Mouse (Mus musculus) lung, postnatal 4 days (tissue): ENCODE data around the gene Upb1.
A peak's percentile ranks its signal among the peaks of the same experiment; 100 is the strongest.
"Not testable (repeated sequence)": the region's sequence is repeated elsewhere in the genome, so short reads cannot be mapped to it uniquely, and the experiment has no call there.

ENCODE experiments used
- DNase-seq, 2 experiments: peaks; one replicate each; pipeline ENCODE4 v3.0.0; 2021

The Upb1 gene

DNA sequence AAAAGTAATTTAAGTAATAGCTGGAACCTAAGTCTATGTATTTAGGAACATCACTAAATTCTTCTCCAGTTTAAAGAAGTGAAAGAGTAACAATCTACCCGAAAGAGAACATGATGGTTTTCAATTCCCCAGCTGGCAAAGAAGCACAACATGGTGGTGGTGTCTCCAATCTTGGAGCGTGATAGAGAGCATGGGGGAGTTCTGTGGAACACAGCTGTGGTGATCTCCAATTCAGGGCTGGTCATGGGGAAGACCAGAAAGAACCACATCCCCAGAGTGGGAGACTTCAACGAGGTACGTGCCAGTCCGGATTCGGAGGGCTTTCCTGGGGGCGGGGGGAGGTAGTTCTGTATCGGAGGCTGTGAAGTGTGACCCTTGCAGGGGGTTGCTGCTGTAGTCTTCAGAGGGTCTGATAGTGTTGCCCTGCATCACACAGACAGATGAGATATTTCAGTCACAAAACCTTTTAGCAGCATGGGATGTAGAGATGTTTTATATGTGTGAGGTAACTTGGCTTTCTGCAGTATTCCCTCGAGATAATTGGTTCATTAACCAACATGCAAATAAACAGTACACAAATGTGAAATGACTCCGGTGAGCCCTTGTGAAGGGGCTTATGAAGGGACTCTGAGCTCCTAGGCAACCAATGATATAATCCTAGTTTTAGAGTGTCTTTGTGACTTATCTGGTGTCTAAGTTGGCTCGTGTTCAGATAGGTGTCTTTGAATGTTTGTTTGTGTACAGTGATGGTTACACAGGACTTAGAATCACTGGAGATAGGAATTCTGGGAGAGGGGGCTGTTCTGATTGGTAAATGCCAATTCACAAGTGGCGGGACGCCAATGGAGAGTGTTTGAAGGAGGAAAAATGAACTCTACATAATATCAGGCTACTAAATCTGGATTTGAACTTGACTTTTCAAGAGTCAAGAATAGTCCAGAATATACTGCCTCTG is 27.4 kb downstream of the Upb1 start:
- no peak for DNase-seq

DNA sequence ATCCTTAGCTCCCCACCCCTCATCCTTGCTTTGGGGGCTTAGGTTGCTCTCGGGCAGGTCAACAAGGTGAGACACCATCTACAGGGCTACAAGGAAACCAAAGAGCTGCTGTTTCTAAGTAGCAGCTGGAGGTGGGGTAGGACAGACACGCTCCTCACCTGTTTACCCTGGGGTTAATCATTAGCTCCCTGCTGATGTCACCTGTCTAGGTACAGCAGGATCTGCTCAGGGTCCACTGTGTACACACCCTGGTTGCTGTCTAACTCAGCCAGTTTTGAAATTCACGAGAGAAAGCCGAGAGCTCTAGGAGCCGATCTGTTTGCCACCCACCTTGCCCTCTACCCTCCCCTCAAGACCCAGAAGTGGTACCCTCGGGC is 28.1 kb downstream of the Upb1 start:
- no peak for DNase-seq

DNA sequence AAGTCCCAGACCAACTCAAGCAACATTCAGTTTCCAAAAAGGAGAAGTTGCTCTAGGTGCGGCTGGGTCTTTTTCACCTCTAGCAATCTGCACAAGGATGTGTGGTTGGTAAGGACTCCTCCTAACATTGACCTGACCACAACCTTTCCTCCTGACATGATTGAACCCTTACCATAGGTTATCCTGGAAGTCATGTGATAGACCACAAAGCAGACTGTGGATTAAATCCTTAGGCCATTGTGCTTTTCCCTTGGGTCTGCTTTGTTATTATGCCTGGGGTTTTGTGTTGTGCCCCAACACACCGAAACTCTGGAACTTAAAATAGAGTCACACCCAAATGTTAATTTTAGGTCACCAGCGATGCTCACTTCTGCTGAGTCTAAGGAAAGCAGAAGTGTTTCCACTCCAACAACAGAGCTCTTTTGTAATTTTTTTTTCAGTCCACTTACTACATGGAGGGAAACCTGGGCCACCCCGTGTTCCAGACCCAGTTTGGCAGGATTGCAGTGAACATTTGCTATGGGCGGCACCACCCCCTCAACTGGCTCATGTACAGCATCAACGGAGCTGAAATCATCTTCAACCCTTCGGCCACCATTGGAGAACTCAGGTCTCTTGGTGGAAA is 28.7 kb downstream of the Upb1 start:
- DNase-seq, result no peak

DNA sequence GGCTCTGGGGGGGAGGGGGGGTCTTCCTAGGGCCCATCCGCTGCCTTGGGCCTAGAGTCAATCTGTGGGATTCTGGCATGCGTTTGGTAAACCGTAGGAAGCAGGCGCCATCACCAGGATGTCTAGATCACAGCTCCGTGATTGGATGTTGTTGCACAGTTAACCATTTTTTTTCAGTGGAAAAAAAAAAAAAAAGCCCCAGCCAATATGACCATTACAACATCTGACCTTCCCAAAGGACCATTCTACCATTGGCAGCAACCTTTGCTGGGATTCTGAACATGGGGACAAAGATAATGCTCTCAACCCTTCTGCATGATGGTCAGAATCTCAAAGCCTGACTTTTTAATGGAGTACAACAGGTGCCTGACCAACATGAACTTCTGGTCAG is 29.2 kb downstream of the Upb1 start:
- DNase-seq, result no peak

DNA sequence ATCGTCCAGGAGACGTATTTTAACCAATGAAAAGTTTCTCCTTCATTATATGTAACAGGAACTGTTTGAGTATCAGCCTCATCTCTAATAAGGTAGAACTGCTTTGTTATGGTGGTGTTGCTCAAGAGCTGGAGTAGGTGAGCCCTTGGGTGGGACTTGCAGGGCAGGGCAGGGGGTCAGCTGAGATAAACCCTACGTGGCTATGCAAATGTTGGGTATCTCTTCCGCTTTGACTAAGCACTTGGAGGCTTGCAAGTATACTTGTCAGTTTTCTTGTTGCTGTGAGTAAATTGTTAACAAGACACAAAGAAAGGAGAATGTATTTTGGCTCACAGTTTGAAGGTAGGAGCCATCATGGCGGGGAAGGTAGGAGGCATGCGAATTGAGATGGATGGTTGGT is 29.7 kb downstream of the Upb1 start:
- DNase-seq, result no peak

DNA sequence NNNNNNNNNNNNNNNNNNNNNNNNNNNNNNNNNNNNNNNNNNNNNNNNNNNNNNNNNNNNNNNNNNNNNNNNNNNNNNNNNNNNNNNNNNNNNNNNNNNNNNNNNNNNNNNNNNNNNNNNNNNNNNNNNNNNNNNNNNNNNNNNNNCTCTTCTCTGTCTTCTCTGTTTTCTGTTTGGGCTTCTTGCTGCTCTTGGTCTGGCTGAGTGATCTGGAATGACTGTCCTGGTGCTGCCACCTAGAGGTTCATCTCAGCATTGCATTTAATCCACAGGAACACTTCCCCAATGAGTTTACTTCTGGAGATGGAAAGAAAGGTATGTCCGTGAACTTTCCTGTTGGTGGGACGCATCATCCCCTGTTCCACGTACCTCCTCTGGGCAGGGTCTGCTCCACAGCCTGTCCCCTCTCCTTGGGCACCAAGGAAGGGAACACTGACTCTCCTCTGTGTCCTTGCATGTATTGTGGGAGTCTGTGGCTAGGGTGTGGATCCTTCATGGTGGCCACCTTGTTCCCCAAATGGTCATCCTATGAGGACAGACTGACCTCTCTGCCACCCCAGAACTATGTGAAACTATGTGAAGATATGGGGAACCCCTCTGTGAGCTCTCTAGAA is 35.8 kb downstream of the Upb1 start:
- peak in 1 of 2 experiments; percentile 87 for DNase-seq

DNA sequence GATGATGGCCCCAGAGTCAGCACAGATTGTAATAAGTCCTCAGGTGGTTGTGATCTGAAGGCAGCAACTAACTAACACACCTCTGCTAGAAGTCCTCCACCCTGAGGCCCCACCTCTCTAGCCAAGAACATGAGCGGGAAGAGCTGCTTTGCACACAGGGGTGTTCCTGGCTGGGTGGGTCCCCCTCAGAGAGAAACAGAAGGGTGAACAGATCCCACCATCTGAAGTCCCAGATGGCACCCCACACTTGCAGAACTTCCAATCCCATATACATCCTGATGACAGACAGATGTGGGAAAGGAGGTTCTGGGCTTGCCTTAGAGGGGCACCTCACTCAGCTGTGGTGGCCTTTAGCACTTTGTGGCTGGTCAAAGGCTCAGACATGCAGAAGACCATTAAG is 36.4 kb downstream of the Upb1 start:
- no peak for DNase-seq

DNA sequence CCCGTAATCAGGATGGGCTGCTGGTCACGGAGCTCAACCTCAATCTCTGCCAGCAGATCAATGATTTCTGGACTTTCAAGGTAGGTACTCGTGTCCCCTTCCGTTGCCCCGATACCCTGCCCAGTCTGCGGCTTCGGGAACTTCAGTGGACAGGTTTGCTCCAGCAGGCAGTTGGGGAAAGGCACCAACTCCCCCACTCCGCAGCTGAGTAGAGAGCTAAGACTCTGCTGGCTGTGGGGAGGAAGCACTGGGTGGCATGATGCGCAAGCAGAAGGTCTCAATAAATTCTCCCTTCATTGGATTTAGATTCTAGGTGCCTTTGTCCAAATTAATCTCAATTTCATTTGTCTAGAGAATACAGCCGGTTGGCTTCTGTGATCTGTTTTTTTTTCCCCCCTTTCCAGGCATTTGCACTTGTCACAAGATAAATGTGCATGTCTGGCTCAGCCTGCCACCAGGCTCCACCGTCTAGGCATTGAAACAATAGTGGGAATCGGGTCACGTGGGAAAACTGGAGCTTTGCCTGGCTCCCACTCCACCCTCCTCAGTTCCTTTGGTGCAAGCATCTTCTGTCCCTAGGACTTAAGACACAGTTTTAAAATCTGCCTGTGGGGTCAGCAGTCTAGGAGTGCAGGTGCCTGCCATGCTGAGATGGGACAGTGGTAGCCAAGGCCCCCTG is 37.4 kb downstream of the Upb1 start:
- DNase-seq, result peak; percentile 72 to 81

DNA sequence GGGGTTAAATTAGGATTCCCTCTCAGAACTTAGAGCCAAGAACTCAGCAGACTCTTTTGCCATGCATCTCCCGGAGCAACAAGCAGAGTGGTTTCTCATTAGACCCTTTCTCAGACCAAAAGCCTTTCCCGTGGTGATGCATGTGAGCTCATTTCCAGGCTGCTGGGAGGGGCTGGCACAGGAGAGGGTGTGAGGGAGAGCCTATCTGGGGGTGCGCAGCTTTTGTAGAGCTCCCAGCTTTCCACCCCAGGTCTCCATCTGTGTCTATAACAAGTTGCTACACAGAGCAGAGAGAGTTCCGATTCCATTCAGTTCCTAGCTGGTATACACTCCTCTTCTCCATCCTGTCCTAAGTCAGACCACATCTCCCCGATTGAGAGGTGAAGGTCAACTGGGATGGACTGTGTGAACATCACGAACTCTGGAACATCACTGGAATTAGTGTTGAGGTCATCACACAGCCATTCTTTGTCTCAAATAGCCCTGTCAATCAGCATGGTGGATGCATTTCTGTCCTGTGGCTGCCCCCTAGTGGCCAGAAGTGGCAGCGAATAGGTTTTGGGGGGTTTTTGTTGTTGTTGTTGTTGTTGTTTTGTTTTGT is 38.4 kb downstream of the Upb1 start:
- DNase-seq, result peak in 1 of 2 experiments; percentile 45

DNA sequence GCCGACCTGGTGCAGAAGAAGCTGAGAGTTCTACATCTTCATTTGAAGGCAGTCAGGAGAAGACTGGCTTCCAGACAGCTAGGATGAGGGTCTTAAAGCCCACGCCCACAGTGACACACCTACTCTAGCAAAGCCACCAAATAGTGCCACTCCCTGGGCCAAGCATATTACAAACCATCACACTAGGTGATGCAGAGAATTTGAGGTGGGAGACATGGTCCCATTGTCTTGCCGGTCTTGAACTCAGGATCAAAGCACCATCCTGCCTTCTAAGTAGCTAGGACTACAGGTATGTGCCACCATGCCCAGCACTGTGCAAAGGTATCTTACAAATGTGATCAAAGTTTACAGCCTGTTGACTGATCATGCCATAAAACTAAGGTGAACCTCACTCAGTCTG is 39.8 kb downstream of the Upb1 start:
- no peak for DNase-seq

DNA sequence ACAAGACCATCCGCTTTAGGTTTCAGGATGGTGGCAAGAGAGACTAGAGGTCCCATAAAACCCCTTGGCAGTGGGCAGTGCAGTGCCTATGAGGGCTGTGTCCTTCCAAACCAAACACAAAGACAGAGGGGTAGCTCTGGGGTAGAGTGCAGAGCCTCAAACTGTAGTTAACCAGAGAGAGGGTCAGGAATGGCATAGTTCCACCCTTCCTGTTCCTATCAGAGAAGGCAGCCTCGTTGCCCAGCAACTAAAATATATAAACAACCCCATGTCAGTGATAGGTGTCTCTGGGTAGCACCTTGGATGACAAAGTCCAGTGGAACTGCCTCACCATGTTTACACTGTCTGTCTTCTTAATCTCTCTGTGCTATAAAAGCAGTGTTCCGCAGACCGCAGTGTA is 40.9 kb downstream of the Upb1 start:
- no peak for DNase-seq

DNA sequence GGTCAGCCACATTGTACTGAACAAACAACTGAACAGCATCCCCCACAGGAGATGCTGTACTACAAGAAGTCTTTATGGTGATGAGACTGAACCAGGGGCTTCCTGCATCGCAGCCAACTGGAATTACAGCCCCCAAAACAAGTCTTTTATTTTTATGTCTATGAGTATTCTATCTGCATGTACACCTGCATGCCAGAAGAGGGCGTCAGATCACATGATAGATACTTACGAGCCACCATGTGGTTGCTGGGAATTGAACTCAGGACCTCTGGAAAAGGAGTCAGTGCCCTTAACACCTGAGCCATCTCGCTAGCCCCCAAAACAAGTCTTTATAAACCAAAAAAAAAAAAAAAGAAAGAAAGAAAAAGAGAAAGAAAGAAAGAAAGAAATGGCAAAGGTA is 42.1 kb downstream of the Upb1 start:
- no peak for DNase-seq

DNA sequence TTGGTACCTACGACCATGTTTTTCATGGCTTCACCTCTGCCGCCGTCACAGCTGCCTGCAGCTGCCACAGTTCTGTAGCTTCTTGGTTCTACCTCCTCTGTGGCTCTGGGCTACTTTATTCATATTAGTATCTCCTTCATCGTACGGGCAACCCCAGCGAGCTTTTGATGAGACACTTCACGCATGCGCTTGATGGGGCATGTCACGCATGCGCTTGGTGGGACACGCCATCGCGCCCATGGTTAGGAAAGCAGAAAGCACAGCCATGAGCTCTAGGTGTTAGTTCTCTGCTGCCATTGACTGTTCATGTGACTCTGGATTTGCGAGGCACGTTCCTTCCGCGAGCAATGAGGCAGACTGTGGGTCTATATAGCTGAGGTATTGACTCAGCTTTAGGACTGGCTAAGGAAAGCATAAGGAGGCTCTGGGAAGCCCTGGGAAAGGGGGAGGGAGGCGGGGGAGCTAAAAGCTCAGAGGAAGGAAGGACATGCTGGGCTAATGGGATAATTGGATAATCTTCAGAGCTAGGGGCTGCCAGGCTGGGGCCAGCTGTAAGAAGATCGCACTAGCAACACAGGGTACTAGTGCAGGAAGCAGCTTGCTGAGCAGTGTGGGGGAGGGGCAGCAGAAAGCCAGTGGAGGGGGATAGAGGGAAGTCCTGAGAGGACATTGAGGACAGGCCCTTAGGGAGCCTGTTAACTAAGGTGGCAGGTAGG is 43.4 kb downstream of the Upb1 start:
- peak in 1 of 2 experiments; percentile 57 for DNase-seq

DNA sequence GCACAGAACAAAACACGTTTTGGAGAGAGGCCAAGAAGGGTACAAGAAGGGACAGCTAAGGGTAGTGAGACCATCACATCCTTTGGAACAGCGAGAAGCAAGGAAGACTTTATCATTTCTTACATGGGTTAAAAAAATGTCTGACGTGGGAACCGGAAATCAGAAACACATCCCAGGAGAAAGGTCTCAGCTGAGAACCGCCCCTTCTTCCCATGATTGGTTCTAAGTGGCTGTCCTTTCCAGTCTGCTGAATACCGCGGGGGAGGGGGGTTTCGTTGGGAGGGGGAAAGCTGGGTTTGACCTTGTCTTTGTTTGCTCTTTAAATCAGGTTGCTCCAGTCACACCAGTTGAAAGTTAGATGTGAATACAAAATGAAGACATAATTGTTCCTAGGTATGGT is 44.1 kb downstream of the Upb1 start:
- no peak for DNase-seq

DNA sequence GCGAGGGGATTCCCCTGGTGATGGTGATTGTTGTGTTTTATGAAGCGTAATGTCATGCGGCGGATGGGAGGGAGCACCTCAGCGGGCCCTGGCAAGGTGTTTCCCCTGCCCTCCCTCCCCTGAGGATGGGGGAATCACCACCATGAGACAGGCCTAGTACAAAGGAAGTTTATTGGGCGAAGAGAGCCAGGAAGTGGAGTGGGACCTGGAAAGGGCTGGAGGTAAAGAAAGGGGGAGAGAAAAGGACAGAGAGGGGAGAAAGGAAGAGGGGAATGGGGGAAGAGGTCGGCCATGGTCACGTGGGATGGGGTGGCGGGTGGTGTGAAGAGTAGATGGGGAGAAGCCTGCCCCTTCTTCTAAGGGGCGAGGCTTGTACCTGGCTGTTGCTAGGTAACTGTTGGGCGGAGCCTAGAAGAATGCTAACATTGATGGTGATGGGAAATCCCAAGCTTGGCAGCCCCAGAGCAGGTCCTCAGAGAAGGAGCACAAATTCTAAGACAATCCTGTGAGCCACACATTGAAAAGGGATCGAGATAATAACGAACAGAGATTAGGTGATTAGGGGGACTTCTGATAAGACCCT is 45.7 kb downstream of the Upb1 start:
- peak in 1 of 2 experiments; percentile 45 for DNase-seq

DNA sequence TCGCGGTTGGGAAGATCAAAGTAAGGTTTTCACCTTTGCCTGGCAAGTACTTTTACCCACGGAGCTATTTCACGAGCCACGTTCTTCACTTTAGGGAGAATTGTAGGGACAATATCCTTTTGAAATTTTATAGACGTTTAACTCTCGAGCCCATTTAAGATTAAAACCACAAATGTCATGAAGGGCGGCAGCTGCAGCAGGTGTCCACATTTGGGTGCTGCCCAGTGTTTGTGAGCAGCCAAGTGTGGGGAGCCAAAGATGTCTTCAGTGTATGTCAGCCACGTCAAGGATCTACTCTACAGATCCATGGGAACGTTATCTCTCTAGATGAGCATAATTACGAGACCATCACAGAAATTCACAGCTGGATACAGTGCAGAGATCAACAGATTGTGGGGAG is 46.6 kb downstream of the Upb1 start:
- no peak for DNase-seq

DNA sequence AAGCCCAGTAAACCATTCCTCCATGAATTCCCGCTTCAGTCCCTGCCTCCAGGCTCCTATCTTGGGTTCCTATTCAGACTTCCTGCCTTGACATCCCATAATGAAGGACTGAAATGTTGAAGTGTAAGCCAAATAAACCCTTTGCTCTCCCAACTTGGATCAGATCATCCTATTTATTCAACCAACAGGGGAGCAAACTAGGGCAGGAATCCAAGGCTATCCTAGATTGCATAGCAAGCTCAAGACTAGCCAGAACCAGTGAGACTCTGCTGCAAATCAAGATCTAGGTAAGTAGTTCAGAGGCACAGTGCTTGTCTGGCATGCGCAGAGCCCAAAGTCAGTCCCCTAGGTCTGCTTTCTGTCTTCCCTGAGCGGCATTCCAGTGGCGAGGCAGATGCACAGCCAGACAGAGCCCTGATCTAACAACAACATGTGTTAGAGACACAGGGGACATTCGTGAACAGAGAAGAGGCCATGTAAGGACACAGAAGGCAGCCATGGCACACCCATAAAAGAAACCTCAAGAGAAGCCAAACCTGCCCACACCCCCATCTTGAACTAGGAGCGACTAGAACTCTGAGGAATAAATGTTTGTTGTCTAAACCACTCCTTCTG is 48.0 kb downstream of the Upb1 start:
- DNase-seq, result no peak

DNA sequence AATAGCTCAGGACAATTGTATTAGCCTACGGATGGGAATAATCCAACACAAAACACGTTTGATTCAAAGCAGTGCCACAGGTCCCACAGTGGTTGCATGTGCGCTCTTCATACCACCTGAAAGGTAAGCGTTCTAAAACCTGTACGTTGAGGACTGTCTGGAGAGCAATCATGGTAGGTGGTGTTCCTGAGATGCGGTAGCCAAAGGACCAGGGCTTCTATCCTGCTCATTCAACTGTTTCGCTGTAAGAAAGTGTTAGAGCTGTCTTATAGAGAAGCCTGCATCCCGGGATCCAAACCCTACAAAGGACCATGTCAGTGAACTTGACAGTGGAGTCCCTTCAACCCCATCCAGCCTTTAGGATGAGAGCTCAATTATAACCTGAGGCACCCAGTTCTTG is 49.4 kb downstream of the Upb1 start:
- no peak for DNase-seq

DNA sequence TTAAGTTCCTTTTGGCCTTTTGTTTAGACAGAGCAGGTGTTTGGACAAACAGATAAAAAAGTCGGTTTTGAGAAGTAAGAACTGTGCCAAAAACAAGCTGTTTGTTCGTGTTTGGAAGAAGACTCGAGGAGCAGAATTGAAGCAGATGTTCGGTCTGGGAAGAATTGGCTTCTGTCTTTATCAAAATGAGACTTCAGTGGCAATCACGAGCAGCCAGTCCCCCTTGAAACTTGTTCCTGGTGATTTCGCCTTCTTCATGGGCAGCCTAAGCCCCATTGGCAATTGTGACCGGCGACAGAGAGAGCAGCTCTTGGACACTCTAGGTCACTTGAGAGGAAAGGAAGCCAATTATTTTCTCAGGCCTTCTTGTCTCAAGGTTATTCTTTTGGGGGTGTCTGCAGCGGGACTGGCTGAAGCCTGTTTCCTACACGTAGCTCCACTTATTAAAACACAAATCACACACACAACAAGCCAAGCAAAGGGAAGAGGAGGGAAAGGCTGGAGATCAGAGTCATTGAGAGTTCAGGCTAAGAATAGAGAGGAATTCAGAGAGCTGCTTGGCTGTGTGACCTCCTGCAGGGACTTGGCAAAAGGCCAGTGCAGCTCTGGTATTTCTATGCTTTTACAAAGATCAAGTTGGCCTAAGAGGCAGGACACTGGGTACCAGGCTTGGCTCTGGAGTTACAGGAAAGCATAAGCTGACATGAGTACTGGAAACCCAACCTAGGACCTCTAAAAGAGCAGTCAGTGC is 50.3 kb downstream of the Upb1 start:
- DNase-seq, result peak; percentile 74 to 81

DNA sequence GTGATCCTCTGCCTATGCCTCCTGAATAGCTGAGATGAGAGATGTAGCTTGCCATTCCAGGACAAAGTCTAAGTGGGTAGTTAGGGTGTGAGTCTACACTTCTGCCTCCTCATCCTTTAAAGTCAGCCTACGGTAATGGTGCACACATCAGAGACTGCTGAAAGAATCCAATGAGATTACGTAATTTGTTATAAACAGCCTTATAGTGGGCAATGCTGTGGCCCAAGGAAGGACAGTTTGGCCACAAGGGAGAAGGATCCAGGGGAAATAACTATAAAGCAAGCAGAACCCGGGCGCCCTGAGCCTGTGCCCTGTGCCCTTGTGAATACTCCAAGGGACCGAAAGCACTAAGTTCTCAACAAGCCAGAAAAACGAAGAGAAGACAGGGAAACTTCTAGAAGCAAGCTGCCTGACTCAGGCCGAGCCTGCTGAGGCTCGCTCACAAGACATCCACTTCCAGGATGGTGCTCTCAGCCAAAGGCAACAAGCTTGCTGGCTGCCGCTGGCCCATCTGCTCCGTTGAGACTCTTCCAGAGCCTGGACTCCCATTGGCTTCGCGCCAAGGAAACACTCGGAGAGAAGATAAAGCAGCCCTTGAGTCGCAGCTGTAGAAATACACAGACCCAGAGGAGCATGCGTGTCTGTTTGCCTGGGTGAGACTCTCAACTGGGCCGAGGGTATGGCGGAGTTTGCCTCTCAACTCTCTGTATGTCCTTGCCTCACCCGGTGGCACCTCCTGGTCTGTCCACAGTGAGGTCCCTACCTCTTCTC is 55.3 kb downstream of the Upb1 start:
- DNase-seq, result not testable (repeated sequence)
